Mouse (Mus musculus): ENCODE results near the gene Slc47a2. TPM values are rescaled to one million over a fixed set of nuclear protein-coding genes. Genes with fewer than 3 reads are reported as not detected.

The Slc47a2 gene
- not detected in 2 replicates for polyA plus RNA-seq (2014; fragmentation: Nextera tagmentation; extraction: Ambion mirVana)

- peak within 1 kb of the TSS; percentile 31 for H3K4me3 ChIP-seq (ENCODE audit: low read depth, low read length)
- peak within 1 kb of the TSS; percentile 40; the same call in 1 of the 2 replicates for H3K9ac ChIP-seq (ENCODE audit: low read length)
- no peak within 1 kb of the TSS for H3K27ac ChIP-seq (replicated peaks; ENCODE audit: low read depth, low read length)
- peaks cover 31% of the 10 kb centered on the region for H3K27me3 ChIP-seq (ENCODE audit: control insufficient read depth, insufficient read depth, low read length)
- H3K4me1 ChIP-seq (ENCODE audit: control insufficient read depth, insufficient read depth, low read length), result no peaks in the 10 kb centered on the region
- DNase-seq (ENCODE audit: low spot score), result peak; percentile 51
- no peaks in the 10 kb centered on the region for H3K9me3 ChIP-seq (ENCODE audit: control insufficient read depth, low read length)
- H3K4me2 ChIP-seq (ENCODE audit: low read depth, severe bottlenecking), result peak within 1 kb of the TSS; percentile 50
- H3K36me3 ChIP-seq (ENCODE audit: control insufficient read depth, insufficient read depth, low read length), result no peaks in the 10 kb centered on the region
- 4% methylated on average over 61 of the region's 61 CpGs for WGBS
- no peak for ATAC-seq (ENCODE audit: insufficient number of reproducible peaks, low FRiP score, low TSS enrichment, low read depth)
Measured at GRCm38 (mm10) chr11:61342505-61343420, at the start of gene Slc47a2. Slc47a2 (minus strand) TSS chr11:61342860.

DNA sequence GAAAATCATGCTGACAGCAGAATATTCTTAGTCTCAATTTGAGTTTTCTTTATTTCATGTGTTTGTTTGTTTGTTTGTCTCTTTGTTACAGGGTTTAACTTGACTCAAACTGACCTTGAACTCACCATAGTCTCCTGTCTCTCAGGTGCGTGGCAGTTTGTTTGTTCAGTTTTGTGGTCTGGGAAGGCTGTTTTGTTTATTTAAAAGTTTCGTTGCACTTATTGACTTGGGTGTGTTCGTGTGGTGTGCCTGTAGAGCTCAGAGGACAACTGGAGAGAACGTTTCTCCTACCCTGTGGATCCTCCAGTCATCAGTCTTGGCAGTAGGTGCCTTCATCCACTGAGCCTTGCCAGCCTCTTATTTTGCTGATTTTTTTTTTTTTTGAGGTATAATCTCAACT, 46.3 kb upstream of the Slc47a2 start:
- no peaks in the 10 kb centered on the region for H3K27me3 ChIP-seq (ENCODE audit: control insufficient read depth, insufficient read depth, low read length)
- no peak overlapping the region for H3K4me3 ChIP-seq (ENCODE audit: low read depth, low read length)
- no peaks in the 10 kb centered on the region for H3K4me1 ChIP-seq (ENCODE audit: control insufficient read depth, insufficient read depth, low read length)
- DNase-seq (ENCODE audit: low spot score), result no peak
- WGBS, result 77% methylated on average over 4 of the region's 4 CpGs
- H3K36me3 ChIP-seq (ENCODE audit: control insufficient read depth, insufficient read depth, low read length), result no peaks in the 10 kb centered on the region
- H3K27ac ChIP-seq (replicated peaks; ENCODE audit: low read depth, low read length), result no peak overlapping the region
- no peaks in the 10 kb centered on the region for H3K9me3 ChIP-seq (ENCODE audit: control insufficient read depth, low read length)
- H3K9ac ChIP-seq (ENCODE audit: low read length), result no peak overlapping the region
- ATAC-seq (ENCODE audit: insufficient number of reproducible peaks, low FRiP score, low TSS enrichment, low read depth), result no peak
- H3K4me2 ChIP-seq (ENCODE audit: low read depth, severe bottlenecking), result no peak overlapping the region

- ATAC-seq (ENCODE audit: insufficient number of reproducible peaks, low FRiP score, low TSS enrichment, low read depth) (no peak), DNase-seq (ENCODE audit: low spot score) (peak; percentile 53)
- H3K9ac ChIP-seq (ENCODE audit: low read length), result no peak overlapping the region
- WGBS, result 63% methylated on average over 6 of the region's 6 CpGs
- H3K27ac ChIP-seq (replicated peaks; ENCODE audit: low read depth, low read length), result no peak overlapping the region
- no peaks in the 10 kb centered on the region for H3K27me3 ChIP-seq (ENCODE audit: control insufficient read depth, insufficient read depth, low read length)
- no peaks in the 10 kb centered on the region for H3K4me1 ChIP-seq (ENCODE audit: control insufficient read depth, insufficient read depth, low read length)
- no peak overlapping the region for H3K4me2 ChIP-seq (ENCODE audit: low read depth, severe bottlenecking)
- H3K9me3 ChIP-seq (ENCODE audit: control insufficient read depth, low read length), result no peaks in the 10 kb centered on the region
- H3K4me3 ChIP-seq (ENCODE audit: low read depth, low read length), result no peak overlapping the region
- H3K36me3 ChIP-seq (ENCODE audit: control insufficient read depth, insufficient read depth, low read length), result no peaks in the 10 kb centered on the region
Measured at GRCm38 (mm10) chr11:61388012-61388411, 45.4 kb upstream of the Slc47a2 start.

GRCm38 (mm10) chr11:61387233-61387632, 44.6 kb upstream of the Slc47a2 start:
- Histone ChIP-seq H3K4me3 (ENCODE audit: low read depth, low read length) (no peak overlapping the region), H3K9ac (ENCODE audit: low read length) (no peak overlapping the region), H3K9me3 (ENCODE audit: control insufficient read depth, low read length) (no peaks in the 10 kb centered on the region), H3K27ac (replicated peaks; ENCODE audit: low read depth, low read length) (no peak overlapping the region), H3K36me3 (ENCODE audit: control insufficient read depth, insufficient read depth, low read length) (no peaks in the 10 kb centered on the region), H3K4me2 (ENCODE audit: low read depth, severe bottlenecking) (no peak overlapping the region), H3K27me3 (ENCODE audit: control insufficient read depth, insufficient read depth, low read length) (no peaks in the 10 kb centered on the region), H3K4me1 (ENCODE audit: control insufficient read depth, insufficient read depth, low read length) (no peaks in the 10 kb centered on the region)
- 60% methylated on average over 6 of the region's 6 CpGs for WGBS
- DNase-seq (ENCODE audit: low spot score) (no peak), ATAC-seq (ENCODE audit: insufficient number of reproducible peaks, low FRiP score, low TSS enrichment, low read depth) (no peak)

GRCm38 (mm10) chr11:61385725-61386124, 43.1 kb upstream of the Slc47a2 start:
- H3K9me3 ChIP-seq (ENCODE audit: control insufficient read depth, low read length), result no peaks in the 10 kb centered on the region
- DNase-seq (ENCODE audit: low spot score) (no peak), ATAC-seq (ENCODE audit: insufficient number of reproducible peaks, low FRiP score, low TSS enrichment, low read depth) (no peak)
- H3K4me1 ChIP-seq (ENCODE audit: control insufficient read depth, insufficient read depth, low read length), result no peaks in the 10 kb centered on the region
- WGBS, result 77% methylated on average over 4 of the region's 4 CpGs
- H3K27me3 ChIP-seq (ENCODE audit: control insufficient read depth, insufficient read depth, low read length), result no peaks in the 10 kb centered on the region
- no peak overlapping the region for H3K4me2 ChIP-seq (ENCODE audit: low read depth, severe bottlenecking)
- no peaks in the 10 kb centered on the region for H3K36me3 ChIP-seq (ENCODE audit: control insufficient read depth, insufficient read depth, low read length)
- H3K9ac ChIP-seq (ENCODE audit: low read length), result no peak overlapping the region
- H3K4me3 ChIP-seq (ENCODE audit: low read depth, low read length), result no peak overlapping the region
- H3K27ac ChIP-seq (replicated peaks; ENCODE audit: low read depth, low read length), result no peak overlapping the region

- DNase-seq (ENCODE audit: low spot score) (no peak), ATAC-seq (ENCODE audit: insufficient number of reproducible peaks, low FRiP score, low TSS enrichment, low read depth) (no peak)
- Histone ChIP-seq H3K4me3 (ENCODE audit: low read depth, low read length) (no peak overlapping the region), H3K4me2 (ENCODE audit: low read depth, severe bottlenecking) (no peak overlapping the region), H3K36me3 (ENCODE audit: control insufficient read depth, insufficient read depth, low read length) (no peaks in the 10 kb centered on the region), H3K9me3 (ENCODE audit: control insufficient read depth, low read length) (no peaks in the 10 kb centered on the region), H3K27ac (replicated peaks; ENCODE audit: low read depth, low read length) (no peak overlapping the region), H3K9ac (ENCODE audit: low read length) (no peak overlapping the region), H3K27me3 (ENCODE audit: control insufficient read depth, insufficient read depth, low read length) (peaks cover 28% of the 10 kb centered on the region), H3K4me1 (ENCODE audit: control insufficient read depth, insufficient read depth, low read length) (peaks cover 5% of the 10 kb centered on the region; the same call in 1 of the 2 replicates)
- 86% methylated on average over 1 of the region's 1 CpGs for WGBS
Measured at GRCm38 (mm10) chr11:61381272-61381671, 38.6 kb upstream of the Slc47a2 start.

DNA sequence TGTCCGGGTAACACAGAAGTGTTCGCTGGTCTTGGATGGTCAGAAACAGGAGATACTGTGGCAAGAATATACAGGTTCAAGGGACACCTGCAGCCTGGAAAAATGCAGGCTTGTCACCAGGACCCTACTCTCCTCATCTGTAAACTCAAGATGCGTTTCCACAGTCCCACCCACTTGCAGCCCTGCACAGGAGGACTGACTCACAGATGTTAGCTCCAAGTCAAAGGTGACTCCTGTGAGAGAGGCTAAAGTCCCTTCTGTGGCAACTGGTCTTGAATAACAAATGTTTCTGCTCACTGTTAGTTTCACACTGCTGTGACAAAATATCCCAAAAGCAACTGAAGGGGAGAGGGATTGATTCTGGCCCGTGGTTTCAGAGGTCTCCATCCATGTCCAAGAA, 36.0 kb upstream of the Slc47a2 start:
- 70% methylated on average over 4 of the region's 4 CpGs for WGBS
- Histone ChIP-seq H3K27ac (replicated peaks; ENCODE audit: low read depth, low read length) (no peak overlapping the region), H3K4me3 (ENCODE audit: low read depth, low read length) (no peak overlapping the region), H3K4me2 (ENCODE audit: low read depth, severe bottlenecking) (no peak overlapping the region), H3K9me3 (ENCODE audit: control insufficient read depth, low read length) (no peaks in the 10 kb centered on the region), H3K36me3 (ENCODE audit: control insufficient read depth, insufficient read depth, low read length) (no peaks in the 10 kb centered on the region), H3K27me3 (ENCODE audit: control insufficient read depth, insufficient read depth, low read length) (peaks cover 31% of the 10 kb centered on the region), H3K4me1 (ENCODE audit: control insufficient read depth, insufficient read depth, low read length) (peaks cover 5% of the 10 kb centered on the region; the same call in 1 of the 2 replicates), H3K9ac (ENCODE audit: low read length) (no peak overlapping the region)
- ATAC-seq (ENCODE audit: insufficient number of reproducible peaks, low FRiP score, low TSS enrichment, low read depth) (no peak), DNase-seq (ENCODE audit: low spot score) (no peak)

DNA sequence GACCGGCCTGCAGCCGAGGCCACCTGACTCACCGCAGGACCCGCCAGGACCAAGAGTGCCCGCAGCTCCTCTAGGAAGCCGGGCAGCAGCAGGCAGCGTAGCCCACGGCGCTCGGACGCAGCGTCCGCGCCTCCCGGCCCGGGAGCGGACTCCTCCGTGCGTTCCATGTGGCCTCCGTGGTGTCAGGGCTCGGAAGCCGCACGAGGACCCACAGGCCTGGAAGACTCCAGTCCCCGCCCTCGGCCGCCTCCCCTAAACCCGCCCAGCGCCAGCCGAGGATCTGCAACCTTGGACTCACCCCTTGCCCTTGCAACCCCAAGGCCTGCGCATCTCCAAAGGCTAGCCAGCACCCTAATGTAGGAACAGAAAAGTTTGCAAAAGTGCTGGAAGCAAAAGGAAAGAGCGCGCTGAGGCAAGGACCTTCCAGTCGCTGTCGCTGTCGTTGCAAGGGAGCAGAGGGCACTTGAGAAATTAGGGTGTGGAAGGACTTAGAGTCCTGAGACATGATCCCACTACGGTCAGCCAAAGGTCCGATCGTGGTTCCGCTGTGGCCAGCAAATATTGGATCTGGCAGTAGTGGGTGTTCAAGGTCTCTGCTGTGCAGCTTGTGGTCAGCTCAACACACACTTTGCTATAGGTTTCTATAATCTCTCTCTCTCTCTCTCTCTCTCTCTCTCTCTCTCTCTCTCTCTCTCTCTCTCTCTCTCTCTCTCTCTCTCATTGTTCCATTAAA, 35.4 kb upstream of the Slc47a2 start, which contains the start of gene Slc47a1:
Slc47a1 (minus strand) TSS at position 465 of the 733 bp plus-strand sequence.
- no peaks in the 10 kb centered on the region for H3K36me3 ChIP-seq (ENCODE audit: control insufficient read depth, insufficient read depth, low read length)
- 16% methylated on average over 39 of the region's 39 CpGs for WGBS
- H3K4me3 ChIP-seq (ENCODE audit: low read depth, low read length), result peak within 1 kb of the TSS; percentile 26
- peak within 1 kb of the TSS; percentile 27; the same call in 1 of the 2 replicates for H3K9ac ChIP-seq (ENCODE audit: low read length)
- H3K27me3 ChIP-seq (ENCODE audit: control insufficient read depth, insufficient read depth, low read length), result peaks cover 31% of the 10 kb centered on the region
- H3K27ac ChIP-seq (replicated peaks; ENCODE audit: low read depth, low read length), result no peak within 1 kb of the TSS
- ATAC-seq (ENCODE audit: insufficient number of reproducible peaks, low FRiP score, low TSS enrichment, low read depth) (no peak), DNase-seq (ENCODE audit: low spot score) (peak; percentile 51)
- H3K9me3 ChIP-seq (ENCODE audit: control insufficient read depth, low read length), result no peaks in the 10 kb centered on the region
- H3K4me1 ChIP-seq (ENCODE audit: control insufficient read depth, insufficient read depth, low read length), result peaks cover 5% of the 10 kb centered on the region; the same call in 1 of the 2 replicates
- peak within 1 kb of the TSS; percentile 63 for H3K4me2 ChIP-seq (ENCODE audit: low read depth, severe bottlenecking)

All from limb, embryonic 11.5 days (tissue).